Mouse (Mus musculus): ENCODE data around the gene Jmjd1c. TPM values are rescaled to one million over a fixed set of nuclear protein-coding genes. Genes with fewer than 3 reads are reported as not detected.

The Jmjd1c gene
- total RNA-seq, 2 experiments from 2014 or later, result 93.9 to 94.3 TPM

- intact Hi-C loops (cut with DNase I), result no loop called here
- no peak for DNase-seq (ENCODE audit: extremely low spot score in 1 of 2, low spot score in 2 of 2)
Measured at GRCm38 (mm10) chr10:67066421-67066820, 29.5 kb upstream of the Jmjd1c start.

GRCm38 (mm10) chr10:67069013-67069412 is 26.9 kb upstream of the Jmjd1c start:
- DNase-seq (ENCODE audit: extremely low spot score in 1 of 2, low spot score in 2 of 2), result no peak
- intact Hi-C loops (cut with DNase I), result no loop called here

- no peak for DNase-seq (ENCODE audit: extremely low spot score in 1 of 2, low spot score in 2 of 2)
- intact Hi-C loops (cut with DNase I), result no loop called here
Measured at GRCm38 (mm10) chr10:67071389-67071788, 24.5 kb upstream of the Jmjd1c start.

GRCm38 (mm10) chr10:67071884-67072283 is 24.0 kb upstream of the Jmjd1c start:
- DNase-seq (ENCODE audit: extremely low spot score in 1 of 2, low spot score in 2 of 2), result no peak
- intact Hi-C loops (cut with DNase I), result no loop called here

- DNase-seq (ENCODE audit: extremely low spot score in 1 of 2, low spot score in 2 of 2), result no peak
- intact Hi-C loops (cut with DNase I), result no loop called here
Measured at GRCm38 (mm10) chr10:67072600-67072999, 23.3 kb upstream of the Jmjd1c start.

- intact Hi-C loops (cut with DNase I), result no loop called here
- no peak for DNase-seq (ENCODE audit: extremely low spot score in 1 of 2, low spot score in 2 of 2)
Measured at GRCm38 (mm10) chr10:67073577-67073976, 22.3 kb upstream of the Jmjd1c start.

GRCm38 (mm10) chr10:67075931-67076878 is 19.7 kb upstream of the Jmjd1c start:
- intact Hi-C loops (cut with DNase I), result no loop called here
- DNase-seq (ENCODE audit: extremely low spot score in 1 of 2, low spot score in 2 of 2), result peak; percentile 69 to 77

- intact Hi-C loops (cut with DNase I), result no loop called here
Measured at GRCm38 (mm10) chr10:67079030-67079429, 16.9 kb upstream of the Jmjd1c start.

GRCm38 (mm10) chr10:67081206-67082007 is 14.5 kb upstream of the Jmjd1c start:
- intact Hi-C loops (cut with DNase I), result no loop called here
- DNase-seq (ENCODE audit: extremely low spot score in 1 of 2, low spot score in 2 of 2), result no peak

More at GRCm38 (mm10) chr10:67079030-67079429, 16.9 kb upstream of the Jmjd1c start:
- no peak for DNase-seq (ENCODE audit: extremely low spot score in 1 of 2, low spot score in 2 of 2)

- intact Hi-C loops (cut with DNase I), result no loop called here
- DNase-seq (ENCODE audit: extremely low spot score in 1 of 2, low spot score in 2 of 2), result no peak
Measured at GRCm38 (mm10) chr10:67082531-67082930, 13.4 kb upstream of the Jmjd1c start.

GRCm38 (mm10) chr10:67083446-67084166 is 12.3 kb upstream of the Jmjd1c start:
- intact Hi-C loops (cut with DNase I), result no loop called here
- no peak for DNase-seq (ENCODE audit: extremely low spot score in 1 of 2, low spot score in 2 of 2)

- DNase-seq (ENCODE audit: extremely low spot score in 1 of 2, low spot score in 2 of 2), result no peak
Measured at GRCm38 (mm10) chr10:67085124-67085523, 10.8 kb upstream of the Jmjd1c start.

GRCm38 (mm10) chr10:67085916-67086315 is 10.0 kb upstream of the Jmjd1c start:
- no peak for DNase-seq (ENCODE audit: extremely low spot score in 1 of 2, low spot score in 2 of 2)
- intact Hi-C loops (cut with DNase I), result no loop called here

More at GRCm38 (mm10) chr10:67085124-67085523, 10.8 kb upstream of the Jmjd1c start:
- intact Hi-C loops (cut with DNase I), result no loop called here

GRCm38 (mm10) chr10:67087447-67088226 is 8.3 kb upstream of the Jmjd1c start:
- intact Hi-C loops (cut with DNase I), result no loop called here
- no peak for DNase-seq (ENCODE audit: extremely low spot score in 1 of 2, low spot score in 2 of 2)

GRCm38 (mm10) chr10:67090611-67091010 is 5.3 kb upstream of the Jmjd1c start:
- intact Hi-C loops (cut with DNase I), result no loop called here

GRCm38 (mm10) chr10:67094922-67095321 is 1.0 kb upstream of the Jmjd1c start:
- no peak for DNase-seq (ENCODE audit: extremely low spot score in 1 of 2, low spot score in 2 of 2)

More at GRCm38 (mm10) chr10:67090611-67091010, 5.3 kb upstream of the Jmjd1c start:
- DNase-seq (ENCODE audit: extremely low spot score in 1 of 2, low spot score in 2 of 2), result no peak

GRCm38 (mm10) chr10:67096621-67097436 is 904 bp downstream of the Jmjd1c start, which contains the start of gene Reep3:
Gene Reep3 (minus strand): TSS chr10:67096945.
- intact Hi-C loops (cut with DNase I), result loop anchor here (2.0 to 5.0 kb wide), 3 partner anchors 70 to 185 kb away; no protein-coding TSS in a partner anchor
- DNase-seq (ENCODE audit: extremely low spot score in 1 of 2, low spot score in 2 of 2), result peak in 1 of 2 experiments; percentile 87

More at GRCm38 (mm10) chr10:67094922-67095321, 1.0 kb upstream of the Jmjd1c start:
- intact Hi-C loops (cut with DNase I), result loop anchor here (5.0 kb wide), 2 partner anchors 68 to 183 kb away; no protein-coding TSS in a partner anchor

Data from left cerebral cortex, postnatal 10 days (tissue).